Mouse (Mus musculus) A20 (cell line): ENCODE measurements around the gene Adsl.

ENCODE experiments used
- DNase-seq: peaks from one replicate; pipeline ENCODE4 v3.0.0-alpha.2; 2011; ENCODE audit warnings: low read depth, low spot score

The Adsl gene

GRCm38 (mm10) chr15:81007339-81007738 is 59.0 kb downstream of the Adsl start:
- DNase-seq: no peak

- no peak for DNase-seq
These were observed 59.6 kb downstream of the Adsl start for GRCm38 (mm10) chr15:81007905-81008304.

DNA sequence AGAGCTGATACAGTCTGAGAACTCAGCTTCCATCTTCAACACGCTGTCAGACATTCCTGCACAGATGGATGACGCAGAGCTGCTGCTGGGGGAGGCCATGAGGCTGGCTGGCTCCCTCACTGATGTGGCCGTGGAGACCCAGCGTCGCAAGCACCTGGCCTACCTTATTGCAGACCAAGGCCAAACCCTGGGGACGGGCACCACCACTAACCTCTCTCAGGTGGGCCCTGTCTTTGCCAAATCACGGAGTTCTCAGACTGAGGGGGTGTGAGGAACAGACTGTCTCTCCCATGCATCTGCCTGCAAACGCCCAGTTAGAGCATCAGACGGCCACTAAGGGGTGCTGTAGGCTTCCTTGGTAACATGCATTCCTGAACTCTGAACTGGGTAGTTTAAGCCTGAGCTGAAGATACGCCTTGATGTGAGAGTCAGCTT is 60.4 kb downstream of the Adsl start:
- DNase-seq: peak; percentile 52

GRCm38 (mm10) chr15:81010114-81010513 is 61.8 kb downstream of the Adsl start:
- no peak for DNase-seq

- no peak for DNase-seq
These were observed 63.2 kb downstream of the Adsl start for GRCm38 (mm10) chr15:81011523-81011922.

- no peak for DNase-seq
These were observed 64.1 kb downstream of the Adsl start for GRCm38 (mm10) chr15:81012359-81012758.

GRCm38 (mm10) chr15:81013186-81013585 is 64.9 kb downstream of the Adsl start:
- no peak for DNase-seq

DNA sequence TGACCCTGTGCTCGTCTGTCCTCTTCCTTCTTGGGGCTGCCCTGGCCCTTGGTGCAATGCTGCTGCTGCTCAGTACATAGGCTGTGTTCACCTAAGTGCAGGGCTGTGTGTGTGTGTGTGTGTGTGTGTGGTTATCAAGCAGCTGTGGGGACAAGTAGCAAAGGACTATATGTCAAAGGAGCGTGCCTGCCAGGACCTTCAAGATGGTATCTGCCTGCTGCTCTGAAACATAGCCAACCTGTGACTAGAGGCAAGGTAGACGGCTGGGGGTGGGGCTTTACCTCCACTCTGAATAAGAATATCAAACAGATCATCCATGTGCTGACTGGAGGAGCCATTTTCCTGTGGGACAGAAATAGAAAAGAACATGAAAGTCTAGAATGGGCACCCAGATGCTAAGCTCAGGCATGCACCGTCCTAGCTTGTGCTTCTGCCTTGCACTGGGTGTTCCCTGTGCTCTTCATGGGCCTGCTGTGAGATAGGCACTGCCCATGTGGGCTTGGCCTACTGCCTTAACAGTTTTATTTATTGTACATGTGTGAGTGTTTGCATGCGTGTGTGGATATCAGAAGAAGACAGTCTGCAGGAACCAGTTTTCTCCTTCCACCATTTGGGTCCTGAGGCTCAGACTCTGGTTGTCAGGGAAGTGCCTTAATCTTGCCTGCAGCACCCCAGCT is 66.9 kb downstream of the Adsl start:
- DNase-seq: no peak

DNA sequence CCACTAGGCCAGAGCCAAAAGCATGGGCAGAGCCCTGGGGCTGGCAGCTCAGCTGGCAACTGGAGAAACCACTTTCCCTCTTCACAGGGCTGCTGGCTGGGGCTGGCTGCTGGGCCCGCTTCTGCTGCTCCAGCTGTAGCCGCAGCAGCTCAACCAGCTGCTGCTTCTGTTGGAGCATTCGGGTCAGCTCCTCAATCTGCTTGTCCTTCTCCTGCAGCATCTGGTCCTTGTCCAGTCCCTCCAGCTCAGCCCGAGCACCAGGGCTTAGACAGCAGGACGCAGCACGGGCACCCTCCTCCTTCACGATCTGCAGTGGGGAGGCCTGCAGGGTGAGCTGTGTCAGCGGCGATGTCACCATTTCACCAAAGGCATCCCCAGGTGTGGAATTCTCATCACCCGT is 68.2 kb downstream of the Adsl start:
- no peak for DNase-seq

DNA sequence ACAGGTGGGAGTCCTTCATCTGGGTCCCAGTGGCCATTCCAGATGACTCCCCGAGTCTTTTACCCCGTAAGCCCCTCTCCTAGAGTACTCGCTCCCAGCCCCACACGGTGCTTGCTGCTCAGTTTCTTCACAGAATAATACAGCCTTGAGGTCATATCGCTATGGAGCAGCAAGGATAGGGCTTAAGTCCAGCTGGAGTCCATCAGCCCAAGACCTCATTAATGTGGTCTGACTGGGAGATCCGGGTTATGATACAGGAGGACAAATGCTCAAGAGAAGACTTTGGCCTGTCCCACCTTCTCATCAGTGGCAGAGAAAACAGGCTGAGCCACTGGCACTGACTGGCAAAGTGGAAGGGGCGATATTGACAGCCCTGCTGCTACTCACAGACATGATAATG is 69.0 kb downstream of the Adsl start:
- DNase-seq: no peak
